Comparison of ENCODE assay signal across 11 mouse cellular contexts in the genomic region with DNA sequence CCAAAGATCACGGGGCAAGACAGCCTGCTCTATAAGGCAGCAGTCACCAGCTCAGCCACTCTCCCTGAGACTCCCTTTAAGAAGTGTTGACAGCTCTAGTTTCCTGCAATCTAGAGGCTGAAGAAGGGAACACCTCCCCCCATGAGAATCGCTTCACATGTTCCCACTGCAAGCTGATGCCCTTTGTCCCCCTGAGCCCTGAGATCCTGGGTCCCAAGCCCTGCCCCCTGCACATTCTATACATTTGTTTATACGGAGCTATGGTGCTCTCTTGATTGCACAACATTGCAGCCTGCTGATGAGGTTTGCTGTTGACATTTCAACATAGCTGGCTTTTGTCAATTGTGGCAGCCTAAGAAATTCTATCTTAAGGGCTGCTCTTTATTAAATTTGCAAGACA.
DNase-seq lines count a peak whose midpoint lies in the region; ATAC-seq lines count a peak whose summit lies in the region.
"Had no signal": no experiment of that assay in that cellular context is flagged by ENCODE, and none has a peak within 500 bp of the region (broad histone marks: within the 10 kb centered on the region; RNA-seq: fewer than 3 reads in every experiment).

No protein-coding gene starts in this region.

- H3K9me3 ChIP-seq in kidney, embryonic 14.5 days (ENCODE audit: control insufficient read depth, low read length): no peaks in the 10 kb centered on the region
- H3K9me3 ChIP-seq in kidney, embryonic 15.5 days (replicated peaks): no peaks in the 10 kb centered on the region
- no peaks in the 10 kb centered on the region for H3K9me3 ChIP-seq in embryonic facial prominence, embryonic 14.5 days (ENCODE audit: control insufficient read depth, low read length)
- no peaks in the 10 kb centered on the region for H3K9me3 ChIP-seq in liver, embryonic 15.5 days (replicated peaks)
- H3K9me3 ChIP-seq: limb, embryonic 13.5 days had no signal

- peak; percentile 41; the same call in 1 of the 2 replicates for ATAC-seq in kidney, embryonic 14.5 days (ENCODE audit: low FRiP score, low TSS enrichment)
- ATAC-seq in kidney, embryonic 15.5 days (replicated peaks; ENCODE audit: low FRiP score): no peak
- ATAC-seq in embryonic facial prominence, embryonic 14.5 days (ENCODE audit: low read depth): peak; percentile 56; the same call in 1 of the 2 replicates
- peak; percentile 76; the same call in 1 of the 2 replicates for ATAC-seq in liver, embryonic 15.5 days (ENCODE audit: insufficient read depth)
- no peak for ATAC-seq in megakaryocyte-erythroid progenitor cell, adult 5-6 weeks (replicated peaks; ENCODE audit: low FRiP score, low TSS enrichment, poor library complexity, severe bottlenecking)
- no peak for ATAC-seq in erythroid progenitor cell, adult 5-6 weeks (replicated peaks; ENCODE audit: low FRiP score, poor library complexity, severe bottlenecking)

- no peaks in the 10 kb centered on the region for H3K36me3 ChIP-seq in kidney, embryonic 14.5 days (ENCODE audit: control insufficient read depth, insufficient read depth, low read length)
- no peaks in the 10 kb centered on the region for H3K36me3 ChIP-seq in kidney, embryonic 15.5 days
- no peaks in the 10 kb centered on the region for H3K36me3 ChIP-seq in embryonic facial prominence, embryonic 14.5 days (ENCODE audit: control insufficient read depth, insufficient read depth, low read length)
- H3K36me3 ChIP-seq in liver, embryonic 15.5 days (replicated peaks): no peaks in the 10 kb centered on the region
- H3K36me3 ChIP-seq: limb, embryonic 13.5 days had no signal

- peaks cover 8% of the 10 kb centered on the region for H3K4me1 ChIP-seq in kidney, embryonic 14.5 days (ENCODE audit: control insufficient read depth, insufficient read depth, low read length)
- H3K4me1 ChIP-seq in kidney, embryonic 15.5 days: peaks cover 16% of the 10 kb centered on the region
- H3K4me1 ChIP-seq in embryonic facial prominence, embryonic 14.5 days (ENCODE audit: control insufficient read depth, insufficient read depth, low read length): peaks cover 12% of the 10 kb centered on the region
- peaks cover 5% of the 10 kb centered on the region; the same call in 1 of the 2 replicates for H3K4me1 ChIP-seq in liver, embryonic 15.5 days (replicated peaks)

- no peak overlapping the region for H3K9ac ChIP-seq in kidney, embryonic 14.5 days (ENCODE audit: low read depth, low read length)
- H3K9ac ChIP-seq in kidney, embryonic 15.5 days: no peak overlapping the region
- peak overlapping the region; percentile 25; the same call in 1 of the 2 replicates for H3K9ac ChIP-seq in embryonic facial prominence, embryonic 14.5 days (ENCODE audit: low read depth, low read length)
- H3K9ac ChIP-seq in liver, embryonic 15.5 days: no peak overlapping the region
- H3K9ac ChIP-seq: limb, embryonic 13.5 days had no signal

- H3K27me3 ChIP-seq in kidney, embryonic 14.5 days (ENCODE audit: control insufficient read depth, insufficient read depth, low read length): no peaks in the 10 kb centered on the region
- H3K27me3 ChIP-seq in kidney, embryonic 15.5 days: no peaks in the 10 kb centered on the region
- no peaks in the 10 kb centered on the region for H3K27me3 ChIP-seq in embryonic facial prominence, embryonic 14.5 days (replicated peaks; ENCODE audit: control insufficient read depth, insufficient read depth, low read length)
- no peaks in the 10 kb centered on the region for H3K27me3 ChIP-seq in liver, embryonic 15.5 days
- H3K27me3 ChIP-seq: limb, embryonic 13.5 days had no signal

- H3K4me2 ChIP-seq in kidney, embryonic 14.5 days (replicated peaks; ENCODE audit: low read depth, low read length): no peak overlapping the region; the same call in 1 of the 2 replicates
- H3K4me2 ChIP-seq in kidney, embryonic 15.5 days: no peak overlapping the region
- peak overlapping the region; percentile 21; the same call in 1 of the 2 replicates for H3K4me2 ChIP-seq in embryonic facial prominence, embryonic 14.5 days (ENCODE audit: low read depth, low read length)
- H3K4me2 ChIP-seq in liver, embryonic 15.5 days: no peak overlapping the region
- H3K4me2 ChIP-seq: limb, embryonic 13.5 days had no signal

- peak; percentile 63 for DNase-seq in embryo, embryonic 10 days (ENCODE audit: low spot score)
- DNase-seq in embryonic facial prominence, embryonic 14.5 days (ENCODE audit: low spot score): peak; percentile 72
- DNase-seq in thymus, postnatal 36 days: no peak

- H3K27ac ChIP-seq in kidney, embryonic 14.5 days (ENCODE audit: low read depth, low read length): no peak overlapping the region
- no peak overlapping the region for H3K27ac ChIP-seq in kidney, embryonic 15.5 days
- H3K27ac ChIP-seq in embryonic facial prominence, embryonic 14.5 days (replicated peaks; ENCODE audit: low read depth, low read length): peak overlapping the region; percentile 48
- peak overlapping the region; percentile 19 for H3K27ac ChIP-seq in liver, embryonic 15.5 days (replicated peaks)
- H3K27ac ChIP-seq: limb, embryonic 13.5 days had no signal

- WGBS in kidney, embryonic 14.5 days: 16% methylated on average over 3 of the region's 3 CpGs
- WGBS in kidney, embryonic 15.5 days: 22% methylated on average over 3 of the region's 3 CpGs
- 17% methylated on average over 3 of the region's 3 CpGs for WGBS in embryonic facial prominence, embryonic 14.5 days
- WGBS in liver, embryonic 15.5 days (ENCODE audit: insufficient replicate concordance): 38% methylated on average over 3 of the region's 3 CpGs

- no peak overlapping the region for H3K4me3 ChIP-seq in kidney, embryonic 14.5 days (ENCODE audit: low read length)
- H3K4me3 ChIP-seq in kidney, embryonic 15.5 days (replicated peaks): no peak overlapping the region
- no peak overlapping the region for H3K4me3 ChIP-seq in embryonic facial prominence, embryonic 14.5 days (ENCODE audit: low read depth, low read length)
- no peak overlapping the region for H3K4me3 ChIP-seq in liver, embryonic 15.5 days (replicated peaks)
- H3K4me3 ChIP-seq: erythroblast, embryonic 14.5 days; limb, embryonic 13.5 days; myocyte had no signal

Comparison
In these comparisons a context has a peak if more than half of its experiments do, and no peak if none do; other contexts are left out.
1. ATAC-seq: peak in kidney, embryonic 14.5 days (single experiment), embryonic facial prominence, embryonic 14.5 days (single experiment) and liver, embryonic 15.5 days (single experiment); none in kidney, embryonic 15.5 days (single experiment), megakaryocyte-erythroid progenitor cell, adult 5-6 weeks (single experiment) and erythroid progenitor cell, adult 5-6 weeks (single experiment).
2. H3K27ac ChIP-seq: peak in embryonic facial prominence, embryonic 14.5 days (single experiment) and liver, embryonic 15.5 days (single experiment); none in kidney, embryonic 14.5 days (single experiment) and kidney, embryonic 15.5 days (single experiment).
3. DNase-seq: peak in embryo, embryonic 10 days (single experiment) and embryonic facial prominence, embryonic 14.5 days (single experiment); none in thymus, postnatal 36 days (0 of 2).